Mouse (Mus musculus) T-cell, adult 2 months (primary cell): ENCODE data around the gene Nova2.

ENCODE experiments used
- DNase-seq: peaks from one replicate; pipeline ENCODE4 v3.0.0; 2022; ENCODE audit warnings: low spot score

Gene Nova2

GRCm38 (mm10) chr7:19012025-19012621, 86.4 kb downstream of the Nova2 start:
- DNase-seq: no peak

DNA sequence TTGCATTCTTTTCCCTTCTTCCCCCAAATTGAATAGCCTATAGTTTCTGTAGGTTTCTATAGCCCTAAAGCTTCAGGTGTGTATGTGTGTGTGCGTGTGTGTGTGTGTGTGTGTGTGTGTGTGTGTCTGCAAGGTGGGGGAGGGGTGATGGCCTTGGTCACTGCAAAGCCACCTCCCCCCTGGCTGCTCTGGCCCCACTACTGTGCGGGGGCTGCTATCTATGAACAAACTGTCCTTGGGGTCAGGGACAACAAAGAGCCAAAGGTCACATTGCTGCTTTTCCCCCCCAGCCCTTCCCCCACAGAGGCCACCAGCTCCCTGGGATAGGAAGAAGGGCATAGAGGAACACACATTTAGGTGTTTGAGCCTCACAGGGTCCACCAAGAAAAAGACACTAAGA, 87.2 kb downstream of the Nova2 start:
- DNase-seq: no peak

DNA sequence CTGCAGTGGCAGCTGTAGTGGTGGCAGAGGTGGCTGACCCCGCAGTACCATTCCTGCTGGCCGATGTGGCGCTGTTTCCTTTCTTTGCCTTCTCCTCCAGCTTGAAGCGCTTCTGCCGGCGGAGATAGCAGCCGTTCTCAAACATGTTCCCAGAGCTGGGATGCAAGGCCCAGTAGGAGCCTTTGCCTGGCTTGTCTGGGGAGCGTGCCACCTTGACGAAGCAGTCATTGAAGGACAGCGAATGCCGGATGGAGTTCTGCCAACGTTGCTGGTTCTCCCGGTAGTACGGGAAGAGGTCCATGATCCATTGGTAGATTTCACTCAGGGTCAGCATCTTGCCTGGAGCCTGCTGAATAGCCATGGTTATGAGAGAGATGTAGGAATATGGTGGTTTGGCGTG, 88.8 kb downstream of the Nova2 start:
- no peak for DNase-seq
